Mouse (Mus musculus): ENCODE results near the gene Cacng7. TPM values are rescaled to one million over a fixed set of nuclear protein-coding genes. Genes with fewer than 3 reads are reported as not detected.
"Not testable (repeated sequence)": the region's sequence is repeated elsewhere in the genome, so short reads cannot be mapped to it uniquely, and the experiment has no call there.

Gene Cacng7
- polyA plus RNA-seq (2012; rRNA removed): 11.8 and 21.5 TPM in 2 replicates

GRCm38 (mm10) chr7:3332619-3333521, at the start of gene Cacng7:
Cacng7 (plus strand) TSS chr7:3332955.
- no peak for DNase-seq (ENCODE audit: low spot score)

- no peak for DNase-seq (ENCODE audit: low spot score)
These were observed 49.5 kb upstream of the Cacng7 start for GRCm38 (mm10) chr7:3283081-3283875.

GRCm38 (mm10) chr7:3284604-3285003, 48.2 kb upstream of the Cacng7 start:
- DNase-seq (ENCODE audit: low spot score): no peak

GRCm38 (mm10) chr7:3286036-3286435, 46.7 kb upstream of the Cacng7 start:
- no peak for DNase-seq (ENCODE audit: low spot score)

GRCm38 (mm10) chr7:3287186-3287585, 45.6 kb upstream of the Cacng7 start:
- DNase-seq (ENCODE audit: low spot score): no peak

GRCm38 (mm10) chr7:3288976-3289970, 43.5 kb upstream of the Cacng7 start, which contains the start of the genes Myadm and Prkcg:
Myadm (plus strand) TSS chr7:3289080.
Prkcg (plus strand) TSS chr7:3289179.
- peak; percentile 64 for DNase-seq (ENCODE audit: low spot score)

GRCm38 (mm10) chr7:3290257-3291033, 42.3 kb upstream of the Cacng7 start:
- peak; percentile 68 for DNase-seq (ENCODE audit: low spot score)

GRCm38 (mm10) chr7:3291197-3291596, 41.6 kb upstream of the Cacng7 start:
- DNase-seq (ENCODE audit: low spot score): no peak

GRCm38 (mm10) chr7:3291764-3292163, 41.0 kb upstream of the Cacng7 start:
- DNase-seq (ENCODE audit: low spot score): no peak

- not testable (repeated sequence) for DNase-seq (ENCODE audit: low spot score)
These were observed 40.5 kb upstream of the Cacng7 start for GRCm38 (mm10) chr7:3292271-3292670.

- DNase-seq (ENCODE audit: low spot score): peak; percentile 83
These were observed 40.0 kb upstream of the Cacng7 start for GRCm38 (mm10) chr7:3292791-3293190.

GRCm38 (mm10) chr7:3294794-3295193, 38.0 kb upstream of the Cacng7 start:
- DNase-seq (ENCODE audit: low spot score): no peak

GRCm38 (mm10) chr7:3295321-3296110, 37.2 kb upstream of the Cacng7 start:
- DNase-seq (ENCODE audit: low spot score): no peak

- DNase-seq (ENCODE audit: low spot score): no peak
These were observed 36.0 kb upstream of the Cacng7 start for GRCm38 (mm10) chr7:3296711-3297110.

GRCm38 (mm10) chr7:3299941-3300617, 32.7 kb upstream of the Cacng7 start:
- DNase-seq (ENCODE audit: low spot score): no peak

- DNase-seq (ENCODE audit: low spot score): no peak
These were observed 31.7 kb upstream of the Cacng7 start for GRCm38 (mm10) chr7:3300891-3301627.

- DNase-seq (ENCODE audit: low spot score): no peak
These were observed 30.9 kb upstream of the Cacng7 start for GRCm38 (mm10) chr7:3301628-3302555.
